Mouse (Mus musculus) heart, postnatal 4 days (tissue): ENCODE data around the gene Ipmk. TPM values are rescaled to one million over a fixed set of nuclear protein-coding genes. Genes with fewer than 3 reads are reported as not detected.
"Not testable (repeated sequence)": the region's sequence is repeated elsewhere in the genome, so short reads cannot be mapped to it uniquely, and the experiment has no call there.

Experiments
- DNase-seq: peaks from one replicate; pipeline ENCODE4 v3.0.0; 2021
- total RNA-seq, 2 experiments: library from RNA; stranded (reverse); gene quantifications; 2 replicates each; pipeline ENCODE4 v1.2.3; 2021

The Ipmk gene
- total RNA-seq, 2 experiments from 2014 or later: 12.3 to 14.2 TPM

DNA sequence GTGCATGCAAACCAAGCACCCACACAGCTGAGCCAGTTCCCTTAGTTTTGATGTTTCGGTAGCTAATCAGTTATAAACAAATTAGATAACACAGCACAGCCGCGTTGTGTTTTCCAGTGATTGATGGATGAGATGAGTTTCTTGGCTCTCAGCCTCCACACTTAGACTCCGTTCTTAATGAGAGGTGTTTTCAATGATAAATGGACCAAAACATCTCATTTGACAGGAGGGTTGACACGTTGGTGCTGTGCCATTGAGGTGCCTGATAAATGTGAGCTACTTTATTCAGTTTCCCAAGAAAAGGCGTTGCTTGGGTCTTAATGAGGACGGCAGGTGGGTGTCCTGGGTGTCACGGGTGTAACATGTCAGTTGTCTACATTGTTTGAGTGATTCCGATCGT is 79.8 kb downstream of the Ipmk start:
- no peak for DNase-seq

DNA sequence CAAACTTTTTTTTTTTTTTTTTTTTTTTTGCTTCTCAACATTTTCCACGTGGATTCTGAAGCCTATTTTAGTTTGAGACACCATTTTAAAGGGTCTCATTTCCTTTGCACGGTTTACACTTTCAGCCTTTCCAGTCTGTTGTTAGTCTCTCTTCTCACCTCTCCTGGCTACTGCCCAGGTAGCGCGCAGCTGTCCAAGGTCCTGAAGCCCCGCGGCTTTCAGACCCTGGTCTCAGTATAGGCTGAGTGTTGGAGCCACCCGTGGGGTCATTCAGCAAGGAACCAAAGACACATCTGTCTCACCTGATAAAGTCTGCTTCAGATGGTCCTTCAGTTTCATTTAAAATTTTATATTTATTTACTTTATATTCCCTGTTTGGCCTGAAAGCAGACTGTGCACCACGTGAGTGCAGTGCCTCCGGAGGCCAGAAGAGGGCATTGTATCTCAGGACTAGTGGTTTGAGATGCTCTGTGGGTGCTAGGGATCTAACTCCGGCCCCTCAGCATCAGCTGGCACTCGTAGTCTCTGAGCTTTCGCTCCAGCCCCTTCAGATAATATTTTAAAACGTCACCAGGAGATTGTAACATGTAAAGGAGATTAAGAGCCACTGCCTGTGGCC is 80.8 kb downstream of the Ipmk start:
- peak; percentile 65 for DNase-seq

DNA sequence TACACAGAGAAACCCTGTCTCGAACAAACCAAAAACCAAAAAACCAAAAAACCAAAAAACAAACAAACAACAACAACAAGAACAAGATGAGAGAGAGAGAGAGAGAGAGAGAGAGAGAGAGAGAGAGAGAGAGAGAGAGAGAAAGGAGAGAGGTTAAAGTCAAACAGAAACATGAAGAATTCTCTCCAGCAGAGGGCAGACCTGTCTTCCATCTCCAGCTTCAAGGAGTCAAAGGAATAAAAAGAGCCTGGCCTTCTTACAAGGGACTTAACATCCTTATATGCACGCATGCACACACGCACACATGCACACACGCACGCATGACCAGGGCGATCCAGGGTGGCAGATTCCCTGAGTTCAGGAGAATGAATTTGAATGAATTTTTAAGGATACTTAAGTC is 83.1 kb downstream of the Ipmk start:
- no peak for DNase-seq

DNA sequence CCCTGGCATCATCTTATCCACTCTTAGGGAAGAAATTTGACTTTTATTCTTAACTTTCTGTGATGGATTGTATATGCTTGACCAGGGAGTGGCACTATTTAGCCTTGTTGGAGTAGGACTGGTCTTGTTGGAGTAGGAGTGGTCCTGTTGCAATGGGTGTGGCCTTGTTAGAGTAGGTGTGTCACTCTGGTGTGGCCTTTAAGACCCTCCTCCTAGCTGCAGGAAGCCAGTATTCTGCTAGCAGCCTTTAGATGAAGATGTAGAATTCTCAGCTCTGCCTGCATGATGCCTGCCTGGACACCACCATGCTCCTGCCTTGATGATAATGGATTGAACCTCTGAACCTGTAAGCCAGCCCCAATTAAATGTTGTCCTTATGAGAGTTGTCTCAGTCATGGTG is 95.5 kb downstream of the Ipmk start:
- no peak for DNase-seq

DNA sequence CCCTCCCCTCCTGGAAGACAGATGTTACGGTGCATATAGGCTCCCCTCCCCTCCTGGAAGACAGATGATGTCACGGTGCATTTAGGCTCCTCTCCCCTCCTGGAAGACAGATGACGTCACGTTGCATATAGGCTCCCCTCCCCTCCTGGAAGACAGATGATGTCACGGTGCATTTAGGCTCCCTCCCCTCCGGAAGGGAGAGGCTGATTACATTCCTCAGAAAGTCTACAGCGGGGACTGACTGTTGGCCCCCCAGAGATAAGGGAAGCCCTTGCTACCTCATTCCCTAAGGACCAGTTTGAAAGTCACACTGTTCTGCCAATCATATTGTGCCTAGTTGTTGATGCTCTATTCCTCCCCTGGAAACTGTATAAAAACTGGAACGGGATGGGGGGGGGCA is 100.1 kb downstream of the Ipmk start:
- no peak for DNase-seq

DNA sequence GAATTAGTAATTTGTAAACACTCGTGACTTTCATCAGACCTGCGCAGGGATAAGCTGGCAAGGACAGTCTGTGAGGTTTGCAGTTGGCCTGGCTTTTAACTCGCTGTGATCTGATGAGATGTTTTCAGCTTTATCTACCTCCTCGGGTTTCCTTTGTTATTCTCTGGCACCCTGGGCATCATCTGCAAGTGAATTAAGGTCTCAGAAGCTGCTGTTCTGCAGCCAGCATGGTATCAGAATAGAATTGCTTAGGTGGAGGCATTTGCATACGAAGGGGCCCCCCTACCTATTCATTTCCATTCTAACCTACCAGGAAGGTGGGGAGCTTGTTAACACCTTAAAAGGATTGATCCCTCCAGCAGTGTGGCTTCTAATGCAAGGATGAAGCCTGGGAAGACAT is 100.7 kb downstream of the Ipmk start:
- DNase-seq: no peak

DNA sequence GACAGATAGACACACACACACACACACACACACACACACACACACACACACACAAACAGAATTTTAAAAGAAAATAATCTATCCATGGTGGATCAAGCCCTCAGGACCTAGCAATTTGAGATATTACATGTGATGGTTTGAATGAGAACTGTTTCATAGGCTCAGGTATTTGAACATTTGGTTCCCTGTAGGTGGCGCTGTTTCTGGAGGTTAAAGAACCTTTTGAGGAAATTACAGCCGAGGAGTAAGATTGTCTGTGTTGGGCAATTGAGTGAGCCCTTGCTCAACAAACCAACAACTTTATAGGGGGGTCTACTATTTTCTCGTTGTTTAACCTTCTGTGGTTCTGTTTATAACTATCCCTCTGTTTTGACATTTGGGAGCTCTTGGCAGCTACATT is 107.8 kb downstream of the Ipmk start:
- no peak for DNase-seq

DNA sequence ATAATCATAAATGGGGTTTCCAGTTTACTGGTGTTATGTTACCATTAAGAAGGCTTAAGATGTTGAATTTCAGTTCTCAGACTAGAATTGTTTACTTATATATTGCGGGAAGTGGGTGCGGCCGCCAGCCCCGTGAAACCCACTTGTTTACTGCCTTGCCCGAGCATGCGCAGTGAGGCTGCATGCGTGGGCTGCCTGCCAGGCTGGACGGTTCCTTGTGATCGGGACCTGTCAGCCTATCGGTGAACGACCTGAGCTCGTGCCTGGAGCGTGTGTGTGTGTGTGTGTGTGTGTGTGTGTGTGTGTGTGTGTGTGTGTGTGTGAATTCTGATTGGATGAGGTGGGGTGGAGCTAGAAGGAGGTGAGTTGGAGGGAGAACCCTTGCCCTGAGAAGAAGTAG is 114.8 kb downstream of the Ipmk start:
- DNase-seq: not testable (repeated sequence)

DNA sequence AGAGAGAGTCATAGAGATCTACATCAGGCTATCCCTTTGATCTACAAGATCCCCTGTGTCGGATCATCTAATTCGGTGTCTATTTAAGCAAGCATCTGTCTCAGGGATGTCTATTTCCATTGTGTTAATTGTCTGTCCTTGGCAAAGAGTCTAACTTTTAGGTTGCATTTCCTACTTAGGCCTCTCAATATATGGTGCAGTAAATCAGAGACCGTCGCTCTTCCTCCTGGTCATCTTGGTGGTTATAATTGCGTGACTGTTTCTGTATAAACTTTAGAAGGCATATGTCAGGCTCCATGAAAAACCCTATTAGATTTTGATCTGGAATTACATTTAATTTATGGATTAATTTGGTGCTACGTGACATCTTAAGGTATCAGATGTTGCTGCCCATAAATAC is 116.9 kb downstream of the Ipmk start:
- DNase-seq: no peak

DNA sequence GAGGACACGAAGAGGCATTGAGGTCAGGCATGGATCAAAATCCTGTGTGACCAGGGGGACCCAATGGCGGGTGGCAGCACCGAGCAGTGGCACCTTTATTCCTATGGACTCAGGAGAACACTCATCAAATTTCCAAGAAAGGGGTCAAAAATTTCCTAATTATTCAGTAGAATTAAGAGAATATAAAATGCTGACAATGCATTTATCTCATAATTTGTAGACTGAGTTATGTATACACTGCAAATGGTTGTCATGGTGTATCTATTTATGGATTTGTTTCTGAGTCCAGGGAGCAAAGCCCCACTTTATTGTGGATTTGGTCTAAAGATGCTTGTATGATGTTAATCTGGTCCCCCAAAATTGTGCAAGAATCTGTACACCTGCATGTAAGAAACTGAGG is 120.8 kb downstream of the Ipmk start:
- no peak for DNase-seq

DNA sequence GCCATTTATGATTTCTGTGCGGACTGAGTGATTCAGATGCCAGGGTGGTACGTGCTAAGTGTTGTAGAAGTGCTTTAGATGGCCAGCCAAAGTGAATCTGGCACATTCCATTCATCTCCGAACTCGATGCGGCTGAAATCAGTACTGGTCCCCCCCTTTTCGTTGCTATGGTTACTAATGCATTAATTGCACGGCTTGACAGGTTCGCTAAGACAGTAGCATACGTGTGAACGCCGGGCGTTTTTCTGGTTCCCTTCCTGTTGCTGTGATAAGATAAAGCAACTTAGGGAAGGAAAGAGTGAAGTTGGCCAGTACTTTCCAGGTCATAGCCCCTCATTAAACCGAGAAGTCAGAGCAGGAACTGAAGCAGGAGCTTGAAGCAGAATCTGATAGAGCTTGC is 122.2 kb downstream of the Ipmk start:
- DNase-seq: no peak

DNA sequence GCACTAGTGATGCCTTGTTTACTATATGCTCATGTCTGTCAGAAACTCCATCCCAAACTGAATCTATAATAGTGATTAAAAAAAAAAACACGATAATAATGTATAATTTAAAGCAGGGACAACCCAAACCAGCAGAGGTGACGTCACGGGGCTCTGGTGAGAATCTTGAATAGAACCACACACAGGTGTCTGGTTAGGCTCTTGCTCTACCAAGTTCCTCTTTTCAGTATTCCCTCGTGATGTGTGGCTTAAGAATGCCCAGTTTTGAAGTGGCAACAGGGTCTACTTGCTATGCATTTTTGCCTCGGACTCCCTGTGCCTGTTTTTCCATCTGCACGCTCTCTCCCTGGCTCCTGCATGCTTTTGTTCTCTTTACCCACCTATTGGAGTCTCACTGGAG is 124.5 kb downstream of the Ipmk start:
- DNase-seq: no peak

DNA sequence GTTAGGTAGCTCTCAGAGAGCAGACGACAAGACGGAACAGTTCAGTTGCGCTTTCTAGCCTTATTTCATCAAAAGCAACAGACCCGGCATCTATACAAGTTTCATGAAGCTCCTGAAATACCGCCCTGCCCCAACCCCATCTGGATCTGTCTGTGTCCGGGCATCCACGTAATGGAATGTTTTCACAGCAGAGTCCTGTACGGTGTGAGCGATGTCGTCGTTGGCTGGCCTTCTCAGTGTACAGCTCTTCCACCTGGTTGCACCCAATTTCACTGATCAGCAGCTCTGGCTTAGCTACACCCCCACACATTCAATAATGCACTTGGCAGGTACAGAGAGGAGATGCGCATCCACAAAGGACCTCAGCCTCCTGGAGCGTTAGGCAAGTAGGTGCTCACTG is 126.0 kb downstream of the Ipmk start:
- no peak for DNase-seq

DNA sequence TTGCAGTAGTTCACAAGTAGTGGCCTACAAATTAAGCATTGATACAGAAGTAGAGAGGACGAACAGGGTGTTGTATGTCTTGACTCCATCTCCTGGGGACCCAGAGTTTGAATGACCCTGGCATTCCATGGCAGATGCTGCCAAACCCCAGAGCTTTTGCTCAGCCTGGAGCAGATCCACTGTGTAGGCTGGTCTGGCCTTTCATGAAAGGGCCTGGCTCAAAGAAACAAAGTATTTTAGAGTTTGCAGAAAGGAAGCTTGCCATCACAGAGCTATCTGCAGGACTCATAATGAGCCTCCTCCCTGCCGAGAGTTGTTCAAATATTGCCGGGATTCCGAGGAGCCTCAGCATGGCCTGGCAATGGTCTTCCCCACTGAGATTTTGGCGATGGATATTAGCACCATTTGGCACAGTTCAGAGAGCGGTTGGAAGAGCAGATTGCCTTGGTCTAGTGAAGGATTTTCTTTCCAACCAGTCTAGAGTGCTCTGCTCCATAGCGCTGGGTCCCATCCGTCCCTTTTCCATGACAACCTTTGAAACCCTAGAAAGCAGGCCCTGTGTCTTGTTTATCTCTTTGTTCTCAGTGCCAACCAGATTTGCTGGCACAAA is 129.0 kb downstream of the Ipmk start:
- DNase-seq: no peak

DNA sequence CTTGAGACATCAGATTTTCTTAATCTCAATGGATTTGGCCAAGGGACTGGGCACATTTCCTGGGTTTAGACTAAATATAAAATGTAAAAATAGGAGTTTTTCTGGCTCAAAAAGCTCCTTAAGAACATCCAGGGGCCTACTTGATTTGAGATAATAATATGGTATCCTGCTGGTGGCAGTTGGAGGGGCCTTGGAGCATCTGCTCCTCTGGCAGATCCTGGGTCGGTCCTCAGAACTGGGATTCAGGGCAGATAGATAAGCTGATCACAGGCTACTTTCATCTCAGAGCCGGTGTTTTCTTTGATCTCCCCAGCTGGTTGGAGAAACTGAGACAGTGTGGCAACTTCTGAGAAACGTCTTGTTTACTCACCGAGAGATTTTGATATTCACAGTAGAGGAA is 129.6 kb downstream of the Ipmk start:
- DNase-seq: no peak

DNA sequence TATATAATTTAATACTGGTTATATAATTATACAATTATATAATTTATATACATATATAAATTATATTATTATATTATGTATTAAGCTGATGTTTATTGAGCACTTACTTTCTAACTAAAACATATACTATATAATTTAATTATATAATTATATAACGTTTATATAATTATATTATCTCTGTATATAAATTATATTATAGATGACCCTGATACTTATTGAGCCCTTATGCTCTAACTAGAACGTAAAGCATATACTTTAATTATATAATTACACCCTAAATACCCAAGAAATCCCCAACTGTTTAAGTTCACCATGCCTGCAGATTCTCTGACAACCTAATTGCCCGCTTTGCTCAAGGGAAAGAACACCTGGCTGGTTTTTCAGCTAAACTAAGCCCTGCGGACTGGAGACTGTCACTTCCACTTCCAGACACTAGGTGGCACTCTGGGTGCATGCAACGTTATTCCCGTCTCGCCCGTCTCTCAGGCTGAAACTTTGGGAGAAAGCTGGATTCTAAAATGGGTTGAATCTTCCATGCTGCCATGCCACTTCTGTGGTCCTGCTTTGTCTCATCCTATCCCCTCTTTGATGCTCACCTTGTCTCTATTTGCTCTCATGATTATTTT is 132.2 kb downstream of the Ipmk start:
- peak; percentile 80 for DNase-seq

Other genes with a start within 250 kb of the Ipmk start
- 10 to 100 TPM; 37.6 to 38.4 TPM for gene Bicc1, start 188.1 kb upstream of the Ipmk start, total RNA-seq
- gene Tfam, start 109.5 kb upstream of the Ipmk start, total RNA-seq: 10 to 100 TPM; 59.3 to 59.6 TPM
- 10 to 100 TPM; 42.6 to 43.5 TPM for gene Ube2d1, start 62.5 kb upstream of the Ipmk start, total RNA-seq
- gene Cisd1, start 2.8 kb upstream of the Ipmk start, total RNA-seq: 100 to 1,000 TPM; 178 to 194 TPM